Mouse (Mus musculus): ENCODE data around the gene Ly6c2.
"Not testable (repeated sequence)": the region's sequence is repeated elsewhere in the genome, so short reads cannot be mapped to it uniquely, and the experiment has no call there.

Ly6c2 gene

GRCm38 (mm10) chr15:75111861-75112630, at the start of gene Ly6c2:
Gene Ly6c2 (minus strand): TSS chr15:75111970.
- DNase-seq (ENCODE audit: low spot score in 2 of 2) = not testable (repeated sequence)

- no peak for DNase-seq (ENCODE audit: low spot score in 2 of 2)
Measured at GRCm38 (mm10) chr15:75157646-75158045, 45.9 kb upstream of the Ly6c2 start.

GRCm38 (mm10) chr15:75154940-75155339, 43.2 kb upstream of the Ly6c2 start, which contains the start of gene Ly6g:
Gene Ly6g (plus strand): TSS chr15:75155240.
- DNase-seq (ENCODE audit: low spot score in 2 of 2) = no peak

- no peak for DNase-seq (ENCODE audit: low spot score in 2 of 2)
Measured at GRCm38 (mm10) chr15:75153087-75153486, 41.3 kb upstream of the Ly6c2 start.

GRCm38 (mm10) chr15:75143735-75144134, 32.0 kb upstream of the Ly6c2 start:
- no peak for DNase-seq (ENCODE audit: low spot score in 2 of 2)

GRCm38 (mm10) chr15:75141812-75142360, 30.1 kb upstream of the Ly6c2 start:
- not testable (repeated sequence) for DNase-seq (ENCODE audit: low spot score in 2 of 2)

GRCm38 (mm10) chr15:75137739-75138138, 26.0 kb upstream of the Ly6c2 start:
- DNase-seq (ENCODE audit: low spot score in 2 of 2) = not testable (repeated sequence)

- not testable (repeated sequence) for DNase-seq (ENCODE audit: low spot score in 2 of 2)
Measured at GRCm38 (mm10) chr15:75135090-75135783, 23.5 kb upstream of the Ly6c2 start.

- DNase-seq (ENCODE audit: low spot score in 2 of 2) = not testable (repeated sequence)
Measured at GRCm38 (mm10) chr15:75132346-75132745, 20.6 kb upstream of the Ly6c2 start.

GRCm38 (mm10) chr15:75120066-75120465, 8.3 kb upstream of the Ly6c2 start:
- no peak for DNase-seq (ENCODE audit: low spot score in 2 of 2)

- DNase-seq (ENCODE audit: low spot score in 2 of 2) = peak in 1 of 2 experiments; percentile 70
Measured at GRCm38 (mm10) chr15:75118742-75119141, 7.0 kb upstream of the Ly6c2 start.

GRCm38 (mm10) chr15:75117481-75117880, 5.7 kb upstream of the Ly6c2 start:
- DNase-seq (ENCODE audit: low spot score in 2 of 2) = not testable (repeated sequence)

GRCm38 (mm10) chr15:75116525-75116924, 4.8 kb upstream of the Ly6c2 start:
- no peak for DNase-seq (ENCODE audit: low spot score in 2 of 2)

GRCm38 (mm10) chr15:75110424-75110823, 1.3 kb downstream of the Ly6c2 start:
- not testable (repeated sequence) for DNase-seq (ENCODE audit: low spot score in 2 of 2)

- no peak for DNase-seq (ENCODE audit: low spot score in 2 of 2)
Measured at GRCm38 (mm10) chr15:75099261-75099660, 12.5 kb downstream of the Ly6c2 start.

- DNase-seq (ENCODE audit: low spot score in 2 of 2) = not testable (repeated sequence)
Measured at GRCm38 (mm10) chr15:75088041-75088440, 23.7 kb downstream of the Ly6c2 start.

GRCm38 (mm10) chr15:75069965-75070364, 41.8 kb downstream of the Ly6c2 start:
- peak in 1 of 2 experiments; percentile 49 for DNase-seq (ENCODE audit: low spot score in 2 of 2)

- peak in 1 of 2 experiments; percentile 81 for DNase-seq (ENCODE audit: low spot score in 2 of 2)
Measured at GRCm38 (mm10) chr15:75062030-75062574, 49.7 kb downstream of the Ly6c2 start.

- no peak for DNase-seq (ENCODE audit: low spot score in 2 of 2)
Measured at GRCm38 (mm10) chr15:75060505-75060904, 51.3 kb downstream of the Ly6c2 start.

Measured in urinary bladder, postnatal 4 days (tissue).